Mouse (Mus musculus) common myeloid progenitor, adult 5-6 weeks (primary cell): ENCODE results near the gene Ehbp1. TPM values are rescaled to one million over a fixed set of nuclear protein-coding genes. Genes with fewer than 3 reads are reported as not detected.
A peak's percentile ranks its signal among the peaks of the same experiment; 100 is the strongest.

Source experiments
- ATAC-seq: replicated peaks from 2 replicates; pipeline ENCODE4 v1.8.0; 2016; ENCODE audit warnings: low read depth, mild to moderate bottlenecking, moderate TSS enrichment, inconsistent platforms; ENCODE audit not compliant: poor library complexity, severe bottlenecking
- total RNA-seq: library from RNA; stranded (forward); fragments of 200-1000, 187-1606 nt; gene quantifications from 2 replicates; pipeline ENCODE4 v1.2.3, GENCODE M21; 2017

Ehbp1 gene
- total RNA-seq, 1 experiment from 2014 or later: 7.1 TPM

GRCm38 (mm10) chr11:22118853-22119252 is 223.2 kb downstream of the Ehbp1 start:
- ATAC-seq: no peak

- no peak for ATAC-seq
These were observed 229.9 kb downstream of the Ehbp1 start for GRCm38 (mm10) chr11:22112161-22112560.

DNA sequence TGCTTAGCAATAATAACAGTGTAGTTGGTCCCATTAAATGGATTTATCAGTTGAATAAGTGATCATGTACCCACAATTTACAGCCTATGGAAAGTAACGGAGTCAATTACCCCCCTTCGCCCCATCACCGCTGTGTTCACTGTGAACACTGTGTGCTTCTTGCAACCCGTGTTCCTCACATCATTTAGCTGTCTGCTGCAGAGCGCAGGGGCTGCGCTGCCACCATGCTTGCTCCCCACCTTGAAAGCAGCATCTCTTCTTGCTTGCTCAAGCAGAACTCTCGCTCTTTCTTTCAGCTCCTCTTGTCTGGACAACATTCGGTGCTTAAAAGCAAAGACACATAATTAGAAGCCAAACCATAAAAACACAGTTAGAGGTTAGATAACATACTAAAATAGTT is 252.7 kb downstream of the Ehbp1 start:
- no peak for ATAC-seq

- no peak for ATAC-seq
These were observed 278.7 kb downstream of the Ehbp1 start for GRCm38 (mm10) chr11:22063352-22063751.

GRCm38 (mm10) chr11:22061660-22062059 is 280.4 kb downstream of the Ehbp1 start:
- ATAC-seq: no peak

DNA sequence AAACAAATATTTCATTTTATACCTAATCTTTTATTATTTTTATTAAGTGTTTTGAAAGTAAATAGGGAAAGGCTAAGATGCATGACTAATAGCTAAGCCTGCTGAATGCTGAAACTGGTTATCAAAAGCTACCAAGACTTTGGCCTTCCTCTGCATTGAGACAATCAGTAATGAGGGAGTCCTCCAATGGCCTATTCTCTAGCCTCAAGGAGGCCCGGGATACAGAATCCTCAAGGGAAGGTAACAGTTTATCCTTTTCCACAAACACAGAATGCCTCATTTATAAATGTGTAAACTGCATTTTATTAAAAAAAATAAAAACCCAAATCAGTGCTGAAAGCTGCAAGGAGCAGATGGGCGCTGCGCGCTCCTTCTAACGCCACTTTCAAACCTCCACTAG is 284.6 kb downstream of the Ehbp1 start:
- ATAC-seq: no peak

DNA sequence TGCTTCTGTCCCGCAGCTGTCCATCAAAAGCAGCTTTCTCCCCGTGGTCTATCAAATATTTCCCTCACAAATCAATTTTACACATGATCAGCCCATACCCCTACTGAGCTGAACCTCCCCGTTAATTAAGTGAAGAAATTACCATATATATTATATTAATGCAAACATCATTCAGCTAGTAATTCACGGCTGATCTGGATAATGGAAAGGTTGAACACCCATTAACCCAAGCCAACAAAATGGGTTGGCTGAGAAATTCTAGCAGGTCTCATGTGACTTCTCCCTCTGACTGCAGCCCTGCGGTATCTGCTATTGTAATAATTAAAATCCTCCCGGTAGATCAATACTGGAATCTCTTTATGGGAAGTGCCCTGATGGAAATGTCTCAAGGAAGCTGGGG is 286.2 kb downstream of the Ehbp1 start:
- ATAC-seq: no peak

- ATAC-seq: no peak
These were observed 288.9 kb downstream of the Ehbp1 start for GRCm38 (mm10) chr11:22053034-22053668.

GRCm38 (mm10) chr11:22050864-22051263 is 291.2 kb downstream of the Ehbp1 start:
- no peak for ATAC-seq

DNA sequence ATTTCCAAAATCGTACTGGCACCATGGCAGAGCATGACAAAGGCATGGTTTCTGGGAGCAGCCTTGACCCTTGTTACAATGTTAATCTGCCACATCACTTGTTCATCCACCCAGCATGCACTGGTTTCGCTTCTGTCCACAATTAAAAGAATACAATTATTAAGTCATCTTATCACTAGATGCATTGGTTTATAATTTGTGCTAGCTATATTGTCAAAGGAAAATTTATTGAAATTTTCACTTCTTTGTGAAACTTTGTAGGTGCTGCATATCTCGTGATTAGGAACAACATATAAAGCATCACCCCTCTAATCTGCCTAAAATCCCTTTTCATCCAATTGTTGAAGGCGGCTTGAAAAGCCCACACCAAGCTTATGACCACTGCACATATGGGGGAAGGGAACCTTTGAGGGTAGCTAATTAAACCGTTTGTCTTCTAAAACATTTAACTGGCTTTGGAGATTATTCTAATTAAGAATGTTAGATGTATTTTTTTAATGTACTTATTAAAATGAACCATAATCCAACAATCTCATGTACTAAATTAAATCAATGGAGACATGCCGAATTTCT is 302.2 kb downstream of the Ehbp1 start:
- no peak for ATAC-seq

- ATAC-seq: no peak
These were observed 307.5 kb downstream of the Ehbp1 start for GRCm38 (mm10) chr11:22034564-22035105.

GRCm38 (mm10) chr11:22033582-22033981 is 308.5 kb downstream of the Ehbp1 start:
- no peak for ATAC-seq

DNA sequence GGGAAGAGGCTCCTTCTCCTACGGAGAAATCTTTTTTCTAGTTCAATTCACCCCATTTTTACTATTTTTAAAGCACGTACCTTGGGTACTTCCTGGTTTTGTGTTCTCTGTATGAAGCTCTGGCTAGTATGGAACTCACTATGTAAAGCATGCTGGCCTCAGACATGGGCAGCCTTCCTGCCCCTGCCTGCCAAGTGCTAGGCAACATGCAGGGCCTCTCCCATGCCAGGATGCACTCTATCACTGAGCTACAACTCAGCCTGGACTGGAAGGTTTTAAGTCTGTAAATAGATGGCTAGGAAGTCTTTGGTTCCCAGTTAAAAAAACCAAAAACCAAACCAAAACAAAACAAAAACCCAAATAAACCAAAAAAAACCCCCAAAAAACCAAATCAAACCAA is 321.5 kb downstream of the Ehbp1 start:
- no peak for ATAC-seq

DNA sequence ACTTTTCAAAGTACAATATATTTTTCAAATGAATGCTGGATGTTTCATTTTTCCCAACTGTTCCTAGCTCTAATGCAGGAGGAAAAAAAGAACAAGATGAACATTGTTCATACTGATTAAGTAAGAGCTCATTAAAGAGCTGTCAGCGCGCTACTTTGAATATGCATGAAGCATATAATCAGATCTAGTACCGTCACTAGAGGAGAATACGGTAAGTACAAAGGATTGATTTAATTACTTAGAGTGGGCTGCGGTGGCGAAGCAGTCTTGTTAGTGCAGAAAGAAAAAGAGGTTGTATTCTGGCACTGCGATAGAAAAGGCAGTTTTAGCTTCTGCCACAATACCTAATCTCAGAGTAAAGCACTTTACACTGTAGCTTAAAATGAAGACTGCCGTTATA is 324.6 kb downstream of the Ehbp1 start:
- no peak for ATAC-seq

DNA sequence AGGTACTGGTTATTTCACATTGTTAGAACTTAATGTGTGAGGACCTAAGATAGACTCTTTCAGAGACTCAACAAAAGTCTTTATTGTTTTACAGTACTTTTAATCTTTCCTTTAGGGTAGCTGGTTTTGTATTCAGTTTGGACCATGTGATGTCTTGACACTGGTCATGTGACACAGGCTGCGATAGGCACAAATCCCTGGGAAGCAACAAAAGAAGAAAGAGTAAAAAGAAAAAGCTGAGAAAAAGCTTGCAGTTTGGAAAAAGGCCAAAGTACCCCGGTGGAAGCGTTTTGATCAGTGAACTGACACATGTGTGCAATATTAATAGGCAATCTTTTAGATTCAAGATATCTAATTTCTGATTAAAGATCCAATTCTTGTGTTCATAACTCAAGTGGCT is 325.8 kb downstream of the Ehbp1 start:
- ATAC-seq: no peak

GRCm38 (mm10) chr11:22008817-22009216 is 333.3 kb downstream of the Ehbp1 start:
- ATAC-seq: no peak

DNA sequence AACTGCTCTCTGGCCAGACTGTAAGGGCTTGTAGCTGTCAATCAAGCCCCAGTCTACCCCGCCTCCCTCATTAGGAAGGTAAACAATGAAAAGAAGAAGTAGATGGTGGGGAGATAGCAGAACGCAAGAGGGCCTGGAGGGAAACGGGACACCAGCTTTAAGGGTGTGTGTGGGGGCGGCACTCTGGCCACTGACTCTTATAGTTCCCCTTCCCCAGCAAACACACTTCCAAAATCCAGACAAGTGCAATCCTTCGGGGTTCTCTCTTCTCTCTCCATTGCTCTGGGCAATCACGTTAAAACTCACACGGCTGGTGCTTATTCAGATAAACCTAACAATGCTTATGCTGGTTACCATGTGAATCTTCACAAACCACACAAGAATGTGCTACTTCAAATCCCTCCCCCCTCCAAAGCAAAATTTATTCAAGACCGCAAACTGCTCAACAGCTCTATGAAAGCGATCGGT is 333.9 kb downstream of the Ehbp1 start:
- ATAC-seq: peak; percentile 87

GRCm38 (mm10) chr11:22007781-22008110 is 334.3 kb downstream of the Ehbp1 start:
- no peak for ATAC-seq

DNA sequence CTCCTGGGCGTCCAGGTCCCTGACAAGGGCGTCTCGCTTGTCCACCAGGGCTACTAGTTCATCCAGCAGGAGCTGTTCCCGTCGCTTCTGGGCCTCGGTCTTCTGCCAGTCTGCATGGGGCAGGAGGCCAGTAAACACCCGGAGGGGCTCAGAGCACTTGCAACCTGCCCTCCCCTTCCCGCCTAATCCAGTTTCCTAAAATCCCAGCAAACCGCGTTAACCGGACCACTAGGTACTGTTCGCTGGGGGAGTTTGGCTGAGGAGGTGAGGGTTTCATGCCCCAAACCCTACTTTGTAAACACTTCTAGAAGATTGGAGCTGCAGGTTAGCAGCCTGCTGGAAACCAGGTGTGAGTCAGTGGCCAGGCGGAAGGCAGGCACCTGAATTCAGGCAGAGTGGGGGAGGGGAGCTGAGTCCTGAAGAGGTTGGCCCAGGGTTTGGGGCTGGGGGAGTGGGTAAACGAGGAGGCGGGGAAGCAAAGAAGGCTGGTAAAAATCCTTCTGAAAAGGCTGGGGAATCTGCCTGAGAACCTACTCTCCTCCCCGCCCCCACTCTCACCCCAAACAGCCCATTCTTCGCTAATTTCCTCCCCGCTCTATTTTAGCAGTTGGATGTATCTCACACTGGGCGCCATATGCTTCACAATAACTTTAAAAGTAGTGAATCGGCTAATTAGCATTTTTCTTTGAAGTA is 334.9 kb downstream of the Ehbp1 start:
- no peak for ATAC-seq

DNA sequence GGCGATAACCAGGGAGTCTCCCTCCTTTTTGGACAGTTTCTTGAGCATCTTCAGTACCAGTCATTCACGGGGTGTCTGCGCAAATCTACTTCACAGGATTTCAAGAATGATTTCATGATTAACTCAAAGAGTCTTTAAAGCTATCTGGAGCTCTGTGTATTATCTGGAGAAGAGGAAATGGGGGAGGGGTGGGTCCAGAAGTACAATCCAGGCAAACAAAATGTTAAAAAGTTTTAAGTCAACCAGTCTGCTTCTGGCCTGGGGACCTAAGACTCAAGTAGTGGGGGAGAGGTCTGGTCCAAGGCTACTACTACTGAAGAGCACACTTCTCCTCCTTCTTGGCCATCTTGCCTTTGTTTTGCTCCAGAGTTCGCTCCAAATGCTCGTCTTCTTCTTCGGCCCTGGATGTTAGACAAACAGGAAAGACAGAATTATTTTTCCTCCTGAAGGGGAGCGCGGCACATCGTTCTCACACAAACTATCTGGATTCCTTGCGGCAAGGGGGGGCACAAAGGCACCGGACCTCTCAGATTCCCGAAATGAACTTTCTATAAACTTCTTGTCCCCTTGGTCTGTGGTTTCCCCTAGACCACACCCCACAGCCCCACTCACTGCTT is 335.5 kb downstream of the Ehbp1 start:
- no peak for ATAC-seq

DNA sequence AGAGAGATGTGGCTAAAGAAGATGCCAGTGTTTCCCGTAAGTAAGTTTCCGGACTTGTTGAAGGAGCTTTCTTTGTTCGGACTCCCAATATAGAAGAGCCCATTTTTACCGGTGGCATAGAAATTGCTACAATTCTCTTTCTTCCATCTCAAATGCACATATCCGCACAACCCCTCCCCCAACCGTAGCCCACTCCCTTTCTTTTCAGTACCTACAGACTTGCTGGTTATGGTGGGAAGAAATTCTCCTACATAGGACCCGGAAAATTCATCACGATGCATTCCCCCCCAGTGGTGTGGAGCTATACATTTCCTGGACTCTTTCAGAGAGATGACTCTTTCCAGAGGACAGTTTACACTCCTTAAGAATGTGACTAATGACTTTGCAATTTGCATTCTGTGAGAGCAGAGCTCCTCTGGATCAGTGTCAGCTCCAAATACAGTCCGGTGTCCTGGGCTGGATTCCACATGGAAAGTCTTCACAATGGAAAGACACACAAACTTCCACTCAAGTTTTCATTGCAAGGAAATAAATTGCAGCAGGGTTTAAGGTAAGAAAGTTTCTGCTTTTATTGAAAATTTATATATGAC is 336.7 kb downstream of the Ehbp1 start:
- no peak for ATAC-seq
